Mouse (Mus musculus) neural tube, embryonic 14.5 days (tissue): ENCODE results near the gene Tra2a. TPM values are rescaled to one million over a fixed set of nuclear protein-coding genes. Genes with fewer than 3 reads are reported as not detected.

Source experiments
- ATAC-seq: fragments of 200-750 bp; cut with Nextera tagmentation; 2 replicates; pipeline ENCODE4 v1.8.0; 2017; ENCODE audit warnings: low read depth, mild to moderate bottlenecking, moderate TSS enrichment, moderate library complexity
- H3K27ac ChIP-seq: fragments of 300-500 bp; sonication (generic); 2 replicates; pipeline ENCODE4 v1.5.1; 2014; ENCODE audit warnings: low read depth, mild to moderate bottlenecking, control low read depth, low read length, moderate library complexity, mixed read lengths
- H3K27me3 ChIP-seq: fragments of 300-500 bp; sonication (generic); 2 replicates; pipeline ENCODE4 v1.6.1; 2014; ENCODE audit warnings: low read length; ENCODE audit not compliant: control insufficient read depth, insufficient read depth
- H3K36me3 ChIP-seq: fragments of 300-500 bp; sonication (generic); 2 replicates; pipeline ENCODE4 v1.6.1; 2014; ENCODE audit warnings: low read length, mixed read lengths; ENCODE audit not compliant: control insufficient read depth, insufficient read depth
- H3K4me1 ChIP-seq: fragments of 300-500 bp; sonication (generic); 2 replicates; pipeline ENCODE4 v1.6.1; 2014; ENCODE audit warnings: low read length; ENCODE audit not compliant: control insufficient read depth, insufficient read depth
- H3K4me2 ChIP-seq: fragments of 300-500 bp; sonication (generic); 2 replicates; pipeline ENCODE4 v1.6.1; 2014; ENCODE audit warnings: mild to moderate bottlenecking, low read depth, low read length, control low read depth
- H3K4me3 ChIP-seq: fragments of 300-500 bp; sonication (generic); 2 replicates; pipeline ENCODE4 v1.5.1; 2014; ENCODE audit warnings: low read depth, low read length, control low read depth, mixed read lengths
- H3K9ac ChIP-seq: fragments of 300-500 bp; sonication (generic); replicated peaks from 2 replicates; pipeline ENCODE4 v1.6.1; 2014; ENCODE audit warnings: low read depth, mild to moderate bottlenecking, control low read depth, low read length, mixed read lengths
- H3K9me3 ChIP-seq: fragments of 300-500 bp; sonication (generic); 2 replicates; pipeline ENCODE4 v1.6.1; 2016; ENCODE audit warnings: low read length; ENCODE audit not compliant: control insufficient read depth
- WGBS: fragments of 180-500 bp; shearing (Covaris S2); extraction: QIAGEN DNeasy Blood & Tissue Kit; methylation state at CpG from one replicate; pipeline ENCODE4 v1.1.7; 2014; 5-methylcytosine and 5-hydroxymethylcytosine counted together
- polyA plus RNA-seq: library from polyadenylated mRNA; unstranded; fragments of >200 nt; fragmentation: Nextera tagmentation; extraction: Ambion mirVana; gene quantifications from 2 replicates; pipeline ENCODE4 v1.2.1, GENCODE M21; 2014

Gene Tra2a
- polyA plus RNA-seq, 1 experiment from 2014 or later: 64.2 TPM

- peak overlapping the region; percentile 4; the same call in 1 of the 2 replicates for H3K4me3 ChIP-seq
- H3K4me1 ChIP-seq: peaks cover 26% of the 10 kb centered on the region
- H3K9ac ChIP-seq: no peak overlapping the region
- ATAC-seq: no peak
- no peaks in the 10 kb centered on the region for H3K36me3 ChIP-seq
- H3K27ac ChIP-seq: no peak overlapping the region
- 9% methylated on average over 14 of the region's 14 CpGs for WGBS
- H3K9me3 ChIP-seq: no peaks in the 10 kb centered on the region
- no peaks in the 10 kb centered on the region for H3K27me3 ChIP-seq
- H3K4me2 ChIP-seq: peak overlapping the region; percentile 31
These were observed 53.7 kb downstream of the Tra2a start for GRCm38 (mm10) chr6:49209881-49210854.

- H3K9me3 ChIP-seq: no peaks in the 10 kb centered on the region
- no peaks in the 10 kb centered on the region for H3K27me3 ChIP-seq
- H3K4me2 ChIP-seq: no peak overlapping the region
- H3K4me1 ChIP-seq: peaks cover 26% of the 10 kb centered on the region
- H3K27ac ChIP-seq: no peak overlapping the region
- WGBS: 81% methylated on average over 5 of the region's 5 CpGs
- H3K4me3 ChIP-seq: no peak overlapping the region
- no peak overlapping the region for H3K9ac ChIP-seq
- no peaks in the 10 kb centered on the region for H3K36me3 ChIP-seq
- ATAC-seq: no peak
These were observed 54.9 kb downstream of the Tra2a start for GRCm38 (mm10) chr6:49208935-49209334.

- Histone ChIP-seq H3K4me2 (no peak overlapping the region), H3K9me3 (no peaks in the 10 kb centered on the region), H3K27me3 (no peaks in the 10 kb centered on the region), H3K4me1 (peaks cover 26% of the 10 kb centered on the region), H3K4me3 (no peak overlapping the region), H3K36me3 (no peaks in the 10 kb centered on the region), H3K9ac (no peak overlapping the region), H3K27ac (no peak overlapping the region)
- WGBS: 70% methylated on average over 8 of the region's 8 CpGs
- ATAC-seq: no peak
These were observed 55.4 kb downstream of the Tra2a start for GRCm38 (mm10) chr6:49208297-49208930.

- H3K4me3 ChIP-seq: no peak overlapping the region
- H3K9me3 ChIP-seq: no peaks in the 10 kb centered on the region
- no peaks in the 10 kb centered on the region for H3K36me3 ChIP-seq
- H3K27me3 ChIP-seq: no peaks in the 10 kb centered on the region
- no peak overlapping the region for H3K27ac ChIP-seq
- no peak for ATAC-seq
- no peak overlapping the region for H3K9ac ChIP-seq
- H3K4me1 ChIP-seq: peaks cover 9% of the 10 kb centered on the region
- no peak overlapping the region for H3K4me2 ChIP-seq
- 86% methylated on average over 1 of the region's 1 CpGs for WGBS
These were observed 57.4 kb downstream of the Tra2a start for GRCm38 (mm10) chr6:49206416-49206815.

- Histone ChIP-seq H3K9me3 (no peaks in the 10 kb centered on the region), H3K36me3 (no peaks in the 10 kb centered on the region), H3K4me1 (no peaks in the 10 kb centered on the region), H3K9ac (no peak overlapping the region), H3K27ac (no peak overlapping the region), H3K4me3 (no peak overlapping the region), H3K27me3 (no peaks in the 10 kb centered on the region), H3K4me2 (no peak overlapping the region)
- ATAC-seq: no peak
- 69% methylated on average over 10 of the region's 10 CpGs for WGBS
These were observed 68.6 kb downstream of the Tra2a start for GRCm38 (mm10) chr6:49195188-49195587.

GRCm38 (mm10) chr6:49194536-49194935 is 69.3 kb downstream of the Tra2a start:
- 98% methylated on average over 4 of the region's 4 CpGs for WGBS
- ATAC-seq: no peak
- no peak overlapping the region for H3K4me2 ChIP-seq
- H3K9me3 ChIP-seq: no peaks in the 10 kb centered on the region
- H3K27ac ChIP-seq: no peak overlapping the region
- H3K27me3 ChIP-seq: no peaks in the 10 kb centered on the region
- H3K9ac ChIP-seq: no peak overlapping the region
- no peak overlapping the region for H3K4me3 ChIP-seq
- H3K36me3 ChIP-seq: no peaks in the 10 kb centered on the region
- H3K4me1 ChIP-seq: no peaks in the 10 kb centered on the region

Other genes with a start within 250 kb of the Tra2a start
- gene Gpnmb, start 227.5 kb downstream of the Tra2a start, polyA plus RNA-seq: 0.14 and 0.21 TPM in 2 replicates
- 62.8 and 71.1 TPM in 2 replicates for gene Malsu1, start 190.2 kb downstream of the Tra2a start, polyA plus RNA-seq
- gene Igf2bp3, start 49.1 kb downstream of the Tra2a start, polyA plus RNA-seq: 26.9 and 34.7 TPM in 2 replicates
- 10.0 and 10.9 TPM in 2 replicates for gene Ccdc126, start 55.2 kb upstream of the Tra2a start, polyA plus RNA-seq
- gene Fam221a, start 103.7 kb upstream of the Tra2a start, polyA plus RNA-seq: 3.6 and 7.3 TPM in 2 replicates
- gene Stk31, start 131.6 kb upstream of the Tra2a start, polyA plus RNA-seq: not detected in 2 replicates